Mouse (Mus musculus): ENCODE measurements around the gene BC005624. TPM values are rescaled to one million over a fixed set of nuclear protein-coding genes. Genes with fewer than 3 reads are reported as not detected.

The BC005624 gene
- polyA plus RNA-seq, 1 experiment from 2014 or later = 46.9 TPM

Other genes with a start within 250 kb of the BC005624 start
- 2.5 and 3.3 TPM in 2 replicates for gene 1700001O22Rik, start 178.5 kb downstream of the BC005624 start, polyA plus RNA-seq (2014; fragmentation: Nextera tagmentation; extraction: Ambion mirVana)
- gene Ntmt1, start 174.4 kb downstream of the BC005624 start, polyA plus RNA-seq (2014; fragmentation: Nextera tagmentation; extraction: Ambion mirVana) = 99.1 and 101 TPM in 2 replicates
- gene Asb6, start 151.9 kb downstream of the BC005624 start, polyA plus RNA-seq (2014; fragmentation: Nextera tagmentation; extraction: Ambion mirVana) = 27.1 and 29.1 TPM in 2 replicates
- 6.0 and 8.9 TPM in 2 replicates for gene Prrx2, start 147.2 kb downstream of the BC005624 start, polyA plus RNA-seq (2014; fragmentation: Nextera tagmentation; extraction: Ambion mirVana)
- gene Ptges, start 52.3 kb downstream of the BC005624 start, polyA plus RNA-seq (2014; fragmentation: Nextera tagmentation; extraction: Ambion mirVana) = 6.5 and 9.2 TPM in 2 replicates
- 35.4 and 39.1 TPM in 2 replicates for gene Tor1b, start 29.2 kb downstream of the BC005624 start, polyA plus RNA-seq (2014; fragmentation: Nextera tagmentation; extraction: Ambion mirVana)
- 66.0 and 68.6 TPM in 2 replicates for gene Tor1a, start 14.3 kb downstream of the BC005624 start, polyA plus RNA-seq (2014; fragmentation: Nextera tagmentation; extraction: Ambion mirVana)
- 13.4 and 13.8 TPM in 2 replicates for gene Usp20, start 78 bp upstream of the BC005624 start, polyA plus RNA-seq (2014; fragmentation: Nextera tagmentation; extraction: Ambion mirVana)
- 36.5 and 39.2 TPM in 2 replicates for gene Fnbp1, start 159.8 kb upstream of the BC005624 start, polyA plus RNA-seq (2014; fragmentation: Nextera tagmentation; extraction: Ambion mirVana)
- gene Gpr107, start 170.1 kb upstream of the BC005624 start, polyA plus RNA-seq (2014; fragmentation: Nextera tagmentation; extraction: Ambion mirVana) = 33.5 and 39.8 TPM in 2 replicates